Mouse (Mus musculus) CH12.LX (cell line): ENCODE data around the gene Spata2. TPM values are rescaled to one million over a fixed set of nuclear protein-coding genes. Genes with fewer than 3 reads are reported as not detected.

Experiments
- DNase-seq: peaks from one replicate; pipeline ENCODE4 v3.0.0-alpha.2; 2013; ENCODE audit errors: extremely low read depth
- H3K27ac ChIP-seq: 2 replicates; pipeline ENCODE4 v1.5.1; 2012; ENCODE audit warnings: low read depth, mild to moderate bottlenecking, control low read depth, moderate library complexity; ENCODE audit not compliant: insufficient read depth
- H3K27me3 ChIP-seq: replicated peaks from 2 replicates; pipeline ENCODE3; 2012; ENCODE audit warnings: inconsistent platforms
- H3K36me3 ChIP-seq, 2 experiments: replicated peaks in 1 of 2; 2 replicates each; pipeline versions ENCODE3 to v1.6.1; 2012; ENCODE audit warnings: inconsistent platforms in 1 of 2, low read length in 1 of 2, mild to moderate bottlenecking in 1 of 2, mixed read lengths in 1 of 2, moderate library complexity in 1 of 2; ENCODE audit not compliant: control insufficient read depth in 1 of 2, insufficient read depth in 1 of 2
- H3K4me1 ChIP-seq, 2 experiments: 2 replicates each; pipeline ENCODE4 v1.6.1; 2012; ENCODE audit warnings: inconsistent platforms in 1 of 2, moderate library complexity in 1 of 2; ENCODE audit not compliant: insufficient read depth in 2 of 2, control insufficient read depth in 1 of 2
- H3K4me2 ChIP-seq: 2 replicates; pipeline ENCODE4 v1.6.1; 2012; ENCODE audit warnings: low read depth, mild to moderate bottlenecking, control low read depth; ENCODE audit not compliant: poor library complexity, insufficient read depth, severe bottlenecking
- H3K4me3 ChIP-seq, 3 experiments: fragments of 150-350 bp in 1 of 3; sonication (generic) in 1 of 3; replicated peaks in 1 of 3; 2 replicates each; pipeline versions ENCODE3 to v1.5.1; 2011 to 2012; ENCODE audit warnings: low read depth in 2 of 3, low read length in 2 of 3, mild to moderate bottlenecking in 2 of 3, moderate library complexity in 2 of 3, control low read depth in 1 of 3, improper control_type of control experiment in 1 of 3, inconsistent platforms in 1 of 3, mixed read lengths in 1 of 3; ENCODE audit not compliant: poor library complexity in 1 of 3
- H3K79me2 ChIP-seq: replicated peaks from 2 replicates; pipeline ENCODE4 v1.6.1; 2012; ENCODE audit warnings: mild to moderate bottlenecking, moderate library complexity; ENCODE audit not compliant: control insufficient read depth, poor library complexity, insufficient read depth, severe bottlenecking; ENCODE audit errors: extremely low read depth
- H3K9ac ChIP-seq: 2 replicates; pipeline ENCODE4 v1.6.1; 2012; ENCODE audit warnings: low read depth, mild to moderate bottlenecking, control low read depth, moderate library complexity; ENCODE audit not compliant: insufficient read depth
- H3K9me3 ChIP-seq: replicated peaks from 2 replicates; pipeline ENCODE3; 2012; ENCODE audit warnings: low read length, inconsistent platforms, mixed read lengths
- BHLHE40 ChIP-seq: IDR thresholded peaks from 2 replicates; pipeline ENCODE4 v1.6.1; 2011; ENCODE audit warnings: mild to moderate bottlenecking, low read depth, low read length, improper control_type of control experiment
- CHD1 ChIP-seq: IDR thresholded peaks from 2 replicates; pipeline ENCODE4 v1.6.1; 2012; ENCODE audit warnings: low read depth, low read length, improper control_type of control experiment, inconsistent platforms
- ELF1 ChIP-seq: IDR thresholded peaks from 2 replicates; pipeline ENCODE4 v1.6.1; 2014; ENCODE audit warnings: low read depth, mild to moderate bottlenecking, inconsistent platforms, low read length, improper control_type of control experiment
- EP300 ChIP-seq: IDR thresholded peaks from 2 replicates; pipeline ENCODE4 v1.6.1; 2011; ENCODE audit warnings: low read length, improper control_type of control experiment
- ETS1 ChIP-seq: conservative IDR thresholded peaks from 2 replicates; pipeline ENCODE4 v1.6.1; 2012; ENCODE audit warnings: low read depth, mild to moderate bottlenecking, inconsistent platforms, low read length, improper control_type of control experiment, moderate library complexity
- GABPA ChIP-seq: IDR thresholded peaks from 2 replicates; pipeline ENCODE4 v1.6.1; 2012; ENCODE audit warnings: low read depth, low read length, improper control_type of control experiment, inconsistent platforms; ENCODE audit not compliant: insufficient replicate concordance
- JUN ChIP-seq: IDR thresholded peaks from 2 replicates; pipeline ENCODE4 v1.6.1; 2011; ENCODE audit warnings: low read depth, mild to moderate bottlenecking, low read length, improper control_type of control experiment, moderate library complexity; ENCODE audit not compliant: insufficient read depth
- JUND ChIP-seq: conservative IDR thresholded peaks from 2 replicates; pipeline ENCODE4 v1.6.1; 2011; ENCODE audit warnings: low read depth, low read length, improper control_type of control experiment
- MAFK ChIP-seq: IDR thresholded peaks from 2 replicates; pipeline ENCODE4 v1.6.1; 2011; ENCODE audit warnings: low read length, improper control_type of control experiment; ENCODE audit not compliant: insufficient replicate concordance
- MAZ ChIP-seq: IDR thresholded peaks from 2 replicates; pipeline ENCODE4 v1.6.1; 2012; ENCODE audit warnings: low read depth, mild to moderate bottlenecking, inconsistent platforms, low read length, improper control_type of control experiment, moderate library complexity
- MEF2A ChIP-seq: IDR thresholded peaks from 2 replicates; pipeline ENCODE4 v1.6.1; 2014; ENCODE audit warnings: low read depth, mild to moderate bottlenecking, inconsistent platforms, low read length, improper control_type of control experiment, borderline replicate concordance
- MXI1 ChIP-seq: IDR thresholded peaks from 2 replicates; pipeline ENCODE4 v1.6.1; 2011; ENCODE audit warnings: mild to moderate bottlenecking, low read depth, low read length, improper control_type of control experiment
- MYC ChIP-seq: IDR thresholded peaks from 2 replicates; pipeline ENCODE4 v1.6.1; 2011; ENCODE audit warnings: low read depth, mild to moderate bottlenecking, improper control_type of control experiment, low read length
- NRF1 ChIP-seq: IDR thresholded peaks from 2 replicates; pipeline ENCODE4 v1.6.1; 2014; ENCODE audit warnings: low read depth, mild to moderate bottlenecking, inconsistent platforms, low read length, improper control_type of control experiment, moderate library complexity
- PAX5 ChIP-seq: IDR thresholded peaks from 2 replicates; pipeline ENCODE4 v1.6.1; 2012; ENCODE audit warnings: low read length, inconsistent platforms, mixed read lengths
- POLR2AphosphoS2 ChIP-seq: IDR thresholded peaks from 2 replicates; pipeline ENCODE4 v1.6.1; 2011; ENCODE audit warnings: low read depth, low read length, improper control_type of control experiment
- USF1 ChIP-seq: IDR thresholded peaks from 2 replicates; pipeline ENCODE4 v1.6.1; 2014; ENCODE audit warnings: low read depth, mild to moderate bottlenecking, inconsistent platforms, low read length, improper control_type of control experiment
- ZMIZ1 ChIP-seq: IDR thresholded peaks from 2 replicates; pipeline ENCODE4 v1.6.1; 2012; ENCODE audit warnings: low read depth, mild to moderate bottlenecking, inconsistent platforms, low read length, improper control_type of control experiment
- dilution Hi-C: fragments of 300-500 bp; cut with MboI; formaldehyde crosslinking; loops from 2 replicates; pipeline ENCODE4 v1.14.3; 2020; ENCODE audit warnings: low sequenced_read_pairs; ENCODE audit not compliant: extremely low pct_unique_long_range_greater_than_20kb, extremely low pct_ligation_motif_present
- in situ Hi-C: fragments of 300-500 bp; cut with MboI; formaldehyde crosslinking; loops from 3 replicates; pipeline ENCODE4 v1.14.3; 2019; ENCODE audit warnings: low sequenced_read_pairs, low pct_ligation_motif_present, low pct_unique_long_range_greater_than_20kb, mixed read lengths
- polyA plus RNA-seq: library from polyadenylated mRNA; unstranded; fragments of >175 nt; gene quantifications from 2 replicates; pipeline ENCODE4 v1.2.1, GENCODE M21; 2012; ENCODE audit warnings: low read depth; ENCODE audit not compliant: insufficient read length
- total RNA-seq, 2 experiments: library from RNA; depleted of rRNA; stranded (reverse); fragments of 300-350 nt in 1 of 2; fragments of >200 nt in 1 of 2; gene quantifications; 2 replicates each; pipeline ENCODE4 v1.2.3; 2012 to 2014

The Spata2 gene
- total and polyA plus RNA-seq, 3 experiments: 9.1 to 22.8 (median 10.5) TPM

DNA sequence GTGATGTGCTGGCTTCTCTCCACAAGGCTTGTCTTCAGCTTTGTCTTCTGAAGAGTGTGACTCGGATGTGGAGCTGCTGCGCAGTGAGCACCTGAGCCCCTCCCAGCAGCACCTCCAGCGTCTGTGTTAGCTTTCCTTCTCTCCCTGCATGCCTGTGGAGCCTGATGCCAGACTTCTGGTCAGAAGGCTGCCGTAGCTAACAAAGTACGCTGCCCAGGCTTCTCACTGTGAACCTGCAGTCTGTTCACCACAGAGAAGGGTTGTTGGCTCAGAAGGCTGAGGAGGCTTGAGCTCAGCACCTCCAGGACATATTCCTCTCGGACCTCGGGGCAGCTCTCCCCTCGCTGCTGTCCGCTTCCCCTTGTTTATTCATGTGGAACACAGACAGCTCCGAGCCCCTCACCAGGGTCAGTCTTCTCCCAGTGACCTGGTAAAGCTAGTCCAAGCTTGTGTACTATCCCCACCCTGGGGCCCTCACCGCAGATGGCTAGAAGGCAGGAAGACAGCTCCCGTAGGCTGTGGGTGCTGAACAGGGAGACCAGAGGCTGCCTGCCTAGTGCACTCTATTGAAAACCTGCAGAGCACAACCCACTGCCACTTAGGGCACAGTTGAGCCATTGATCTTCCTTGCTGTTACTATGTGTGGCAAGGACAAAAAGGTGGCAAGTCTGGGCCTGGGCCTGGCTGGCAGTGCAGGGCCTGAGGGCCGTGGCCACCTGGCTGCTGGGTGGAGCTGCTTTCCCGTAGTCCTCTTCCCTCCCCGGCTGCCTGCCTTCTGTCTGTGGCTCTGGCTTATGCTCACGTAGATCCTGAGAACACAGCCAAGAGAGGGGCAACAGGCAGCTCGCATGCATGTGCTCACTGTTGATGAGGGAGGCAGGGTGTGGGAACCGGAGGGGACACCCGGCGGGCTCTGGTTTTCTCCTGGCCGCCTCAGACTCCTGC lies 43.1 kb downstream of the Spata2 start:
- DNase-seq: no peak
- in situ Hi-C loops (no loop called here), dilution Hi-C loops (no loop called here)
- Histone ChIP-seq H3K4me1 (peaks cover 19 to 42% of the 10 kb centered on the region in 2 experiments), H3K27ac (no peak overlapping the region), H3K4me3 (no peak overlapping the region), H3K9ac (no peak overlapping the region), H3K9me3 (no peaks in the 10 kb centered on the region), H3K36me3 (peaks cover 66 to 81% of the 10 kb centered on the region in 2 experiments), H3K79me2 (no peaks in the 10 kb centered on the region), H3K27me3 (no peaks in the 10 kb centered on the region), H3K4me2 (no peak overlapping the region)
- TF ChIP-seq PAX5 (no peak), BHLHE40 (no peak), MAFK (no peak), POLR2AphosphoS2 (no peak), JUN (no peak)

- Histone ChIP-seq H3K4me3 (no peak overlapping the region), H3K27ac (peak overlapping the region; percentile 25; the same call in 1 of the 2 replicates), H3K36me3 (peaks cover 64 to 81% of the 10 kb centered on the region in 2 experiments), H3K4me2 (no peak overlapping the region), H3K9me3 (no peaks in the 10 kb centered on the region), H3K79me2 (no peaks in the 10 kb centered on the region), H3K9ac (no peak overlapping the region), H3K27me3 (no peaks in the 10 kb centered on the region), H3K4me1 (peaks cover 19 to 47% of the 10 kb centered on the region in 2 experiments)
- TF ChIP-seq MXI1 (no peak), USF1 (no peak), JUND (no peak), POLR2AphosphoS2 (no peak), MYC (no peak), ELF1 (no peak), ETS1 (no peak), PAX5 (no peak), GABPA (no peak), NRF1 (no peak), JUN (no peak), MAZ (no peak), ZMIZ1 (no peak), MAFK (no peak), EP300 (no peak), MEF2A (no peak), CHD1 (no peak)
- DNase-seq: no peak
- in situ Hi-C loops: no loop called here
- dilution Hi-C loops: no loop called here
Observed at GRCm38 (mm10) chr2:167447629-167448028, 45.1 kb downstream of the Spata2 start.
